ENCODE assay signal across 24 mouse cellular contexts in genomic region chr2:180508455-180509115, GRCm38 (mm10). TPM values are rescaled to one million over a fixed set of nuclear protein-coding genes. Genes with fewer than 3 reads are reported as not detected.
DNase-seq lines count a peak whose midpoint lies in the region; ATAC-seq and TF ChIP-seq lines count a peak whose summit lies in the region.
"Had no signal": no experiment of that assay in that cellular context is flagged by ENCODE, and none has a peak within 500 bp of the region (broad histone marks: within the 10 kb centered on the region; RNA-seq: fewer than 3 reads in every experiment).

No protein-coding gene starts in this region.

- TF ChIP-seq CTCF in hindbrain, postnatal 0 days (IDR thresholded peaks at IDR 0.05; ENCODE audit: low read depth) = no peak

- H3K27ac ChIP-seq in kidney, embryonic 15.5 days = peak overlapping the region; percentile 56
- H3K27ac ChIP-seq in midbrain, embryonic 12.5 days (replicated peaks) = 0 out of 2 replicates have a peak overlapping the region, but pooled peaks have one; percentile 16
- no peak overlapping the region for H3K27ac ChIP-seq in midbrain, embryonic 16.5 days (ENCODE audit: low read length)
- 0 out of 2 replicates have a peak overlapping the region, but pooled peaks have one; percentile 5 for H3K27ac ChIP-seq in midbrain, embryonic 14.5 days (replicated peaks; ENCODE audit: low read depth, low read length)
- no peak overlapping the region for H3K27ac ChIP-seq in hindbrain, postnatal 0 days
- H3K27ac ChIP-seq: embryonic facial prominence, embryonic 15.5 days; gastrocnemius, adult 2 months; hindbrain, embryonic 10.5 days; hindbrain, embryonic 14.5 days had no signal

- no peaks in the 10 kb centered on the region for H3K9me3 ChIP-seq in kidney, embryonic 15.5 days (replicated peaks)
- H3K9me3 ChIP-seq in midbrain, embryonic 12.5 days = no peaks in the 10 kb centered on the region
- H3K9me3 ChIP-seq in midbrain, embryonic 16.5 days (replicated peaks; ENCODE audit: control insufficient read depth, low read length, poor library complexity, severe bottlenecking) = no peaks in the 10 kb centered on the region
- no peaks in the 10 kb centered on the region for H3K9me3 ChIP-seq in midbrain, embryonic 14.5 days (ENCODE audit: control insufficient read depth, low read length)
- H3K9me3 ChIP-seq in hindbrain, postnatal 0 days (ENCODE audit: low read length) = no peaks in the 10 kb centered on the region
- H3K9me3 ChIP-seq: embryonic facial prominence, embryonic 15.5 days; heart, embryonic 12.5 days; hindbrain, embryonic 10.5 days had no signal

- no peaks in the 10 kb centered on the region for H3K36me3 ChIP-seq in kidney, embryonic 15.5 days
- no peaks in the 10 kb centered on the region for H3K36me3 ChIP-seq in midbrain, embryonic 12.5 days
- H3K36me3 ChIP-seq in midbrain, embryonic 16.5 days (ENCODE audit: control insufficient read depth, insufficient read depth, low read length) = no peaks in the 10 kb centered on the region
- no peaks in the 10 kb centered on the region for H3K36me3 ChIP-seq in midbrain, embryonic 14.5 days (ENCODE audit: control insufficient read depth, insufficient read depth, low read length)
- H3K36me3 ChIP-seq in hindbrain, postnatal 0 days (ENCODE audit: insufficient read depth, low read length) = no peaks in the 10 kb centered on the region
- H3K36me3 ChIP-seq: embryonic facial prominence, embryonic 15.5 days; heart, embryonic 12.5 days; hindbrain, embryonic 10.5 days had no signal

- no peak for ATAC-seq in kidney, embryonic 15.5 days (replicated peaks; ENCODE audit: low FRiP score)
- peak; percentile 45; the same call in 1 of the 2 replicates for ATAC-seq in midbrain, embryonic 12.5 days (ENCODE audit: low FRiP score, low read depth)
- no peak for ATAC-seq in midbrain, embryonic 16.5 days
- ATAC-seq in midbrain, embryonic 14.5 days (ENCODE audit: low FRiP score, low TSS enrichment) = no peak; the same call in 1 of the 2 replicates
- ATAC-seq in hindbrain, postnatal 0 days = no peak

- no peak overlapping the region for H3K4me2 ChIP-seq in kidney, embryonic 15.5 days
- H3K4me2 ChIP-seq in midbrain, embryonic 12.5 days (replicated peaks) = no peak overlapping the region; the same call in 1 of the 2 replicates
- no peak overlapping the region for H3K4me2 ChIP-seq in midbrain, embryonic 16.5 days (ENCODE audit: low read length)
- peak overlapping the region; percentile 8; the same call in 1 of the 2 replicates for H3K4me2 ChIP-seq in midbrain, embryonic 14.5 days (ENCODE audit: low read length)
- H3K4me2 ChIP-seq in hindbrain, postnatal 0 days (ENCODE audit: low read depth, low read length) = no peak overlapping the region
- H3K4me2 ChIP-seq: embryonic facial prominence, embryonic 15.5 days; heart, embryonic 12.5 days; hindbrain, embryonic 14.5 days had no signal

- no peaks in the 10 kb centered on the region; the same call in 1 of the 2 replicates for H3K27me3 ChIP-seq in kidney, embryonic 15.5 days
- peaks cover 86% of the 10 kb centered on the region for H3K27me3 ChIP-seq in midbrain, embryonic 12.5 days
- H3K27me3 ChIP-seq in midbrain, embryonic 16.5 days (ENCODE audit: control insufficient read depth, insufficient read depth, low read depth, low read length) = peaks cover 20% of the 10 kb centered on the region
- peaks cover 29% of the 10 kb centered on the region; the same call in 1 of the 2 replicates for H3K27me3 ChIP-seq in midbrain, embryonic 14.5 days (ENCODE audit: control insufficient read depth, insufficient read depth, low read length)
- no peaks in the 10 kb centered on the region for H3K27me3 ChIP-seq in hindbrain, postnatal 0 days (ENCODE audit: insufficient read depth, low read length)

- H3K4me1 ChIP-seq in kidney, embryonic 15.5 days = peaks cover 59% of the 10 kb centered on the region
- peaks cover 22% of the 10 kb centered on the region for H3K4me1 ChIP-seq in midbrain, embryonic 12.5 days
- H3K4me1 ChIP-seq in midbrain, embryonic 16.5 days (ENCODE audit: control insufficient read depth, insufficient read depth, low read length) = peaks cover 12% of the 10 kb centered on the region
- peaks cover 12% of the 10 kb centered on the region for H3K4me1 ChIP-seq in midbrain, embryonic 14.5 days (ENCODE audit: control insufficient read depth, insufficient read depth, low read length)
- peaks cover 8% of the 10 kb centered on the region; the same call in 1 of the 2 replicates for H3K4me1 ChIP-seq in hindbrain, postnatal 0 days (ENCODE audit: insufficient read depth, low read length)

- no peak for DNase-seq in kidney, postnatal 14 days
- peak; percentile 72 for DNase-seq in midbrain, embryonic 14.5 days
- no peak for DNase-seq in hindbrain, postnatal 0 days (ENCODE audit: low spot score)
- no peak for DNase-seq in layer of hippocampus, postnatal 10 days (ENCODE audit: low spot score in 2 of 2)
- DNase-seq: adrenal gland, adult 8-10 months; adrenal gland, postnatal 36 days; cerebellum, adult 11 months; cerebellum, adult 8-10 months; cerebellum, postnatal 14 days; embryo, embryonic 11 days; gastrocnemius, adult 2 months; gastrocnemius, postnatal 25 days had no signal

- no peak overlapping the region for H3K9ac ChIP-seq in kidney, embryonic 15.5 days
- H3K9ac ChIP-seq in midbrain, embryonic 12.5 days (replicated peaks) = no peak overlapping the region
- H3K9ac ChIP-seq in midbrain, embryonic 16.5 days (ENCODE audit: low read depth, low read length) = no peak overlapping the region
- H3K9ac ChIP-seq in midbrain, embryonic 14.5 days (replicated peaks; ENCODE audit: low read length) = no peak overlapping the region
- no peak overlapping the region for H3K9ac ChIP-seq in hindbrain, postnatal 0 days (replicated peaks; ENCODE audit: low read length)
- H3K9ac ChIP-seq: embryonic facial prominence, embryonic 15.5 days; heart, embryonic 12.5 days; hindbrain, embryonic 14.5 days had no signal

- WGBS in kidney, embryonic 15.5 days = 77% methylated on average over 14 of the region's 14 CpGs
- 26% methylated on average over 14 of the region's 14 CpGs for WGBS in midbrain, embryonic 12.5 days
- WGBS in midbrain, embryonic 16.5 days = 25% methylated on average over 14 of the region's 14 CpGs
- WGBS in midbrain, embryonic 14.5 days = 26% methylated on average over 14 of the region's 14 CpGs
- 62% methylated on average over 14 of the region's 14 CpGs for WGBS in hindbrain, postnatal 0 days

- no peak overlapping the region for H3K4me3 ChIP-seq in kidney, embryonic 15.5 days (replicated peaks)
- no peak overlapping the region for H3K4me3 ChIP-seq in midbrain, embryonic 12.5 days
- no peak overlapping the region for H3K4me3 ChIP-seq in midbrain, embryonic 16.5 days (ENCODE audit: low read depth, low read length)
- H3K4me3 ChIP-seq in midbrain, embryonic 14.5 days (replicated peaks; ENCODE audit: low read depth, low read length) = no peak overlapping the region
- H3K4me3 ChIP-seq in hindbrain, postnatal 0 days (ENCODE audit: low read length) = no peak overlapping the region
- H3K4me3 ChIP-seq: embryonic facial prominence, embryonic 15.5 days; erythroblast, embryonic 14.5 days; gastrocnemius, adult 2 months; heart, embryonic 12.5 days; hindbrain, embryonic 10.5 days had no signal

RNA-seq across cellular contexts. Expression of gene Ntsr1, which starts 8.8 kb away (rescaled TPM):
- 8.6 and 9.7 TPM in 2 replicates for polyA plus RNA-seq in kidney, embryonic 15.5 days (2015; fragmentation: Nextera tagmentation; extraction: Ambion mirVana)
- polyA plus RNA-seq in midbrain, embryonic 12.5 days (2016; fragmentation: Nextera tagmentation; extraction: Ambion mirVana) = 0.15 and 0.29 TPM in 2 replicates
- 2.7 and 3.3 TPM in 2 replicates for polyA plus RNA-seq in midbrain, embryonic 16.5 days (2015; fragmentation: Nextera tagmentation; extraction: Ambion mirVana)
- 0.89 and 1.3 TPM in 2 replicates for polyA plus RNA-seq in midbrain, embryonic 14.5 days (2014; fragmentation: Nextera tagmentation; extraction: Ambion mirVana)
- total RNA-seq in hindbrain, postnatal 0 days (2014; rRNA removed) = 9.0 and 11.1 TPM in 2 replicates
- 2.8 and 2.9 TPM in 2 replicates for polyA plus RNA-seq in hindbrain, postnatal 0 days (2015; fragmentation: Nextera tagmentation; extraction: Ambion mirVana)
- 10 to 100 TPM; 16.2 to 16.9 TPM for total RNA-seq in layer of hippocampus, postnatal 10 days (2021)
- total RNA-seq: adrenal gland, adult 8-10 months; adrenal gland, postnatal 36 days; common myeloid progenitor, adult 5-6 weeks; gastrocnemius, adult 2 months; gastrocnemius, postnatal 25 days; granulocyte monocyte progenitor cell, adult 5-6 weeks; heart, adult 8-10 months; heart, postnatal 25 days had no signal
- polyA plus RNA-seq: erythroblast, embryonic 14.5 days had no signal

RNA-seq across cellular contexts. Expression of gene Slco4a1, which starts 52.5 kb away (rescaled TPM):
- 2.2 and 2.3 TPM in 2 replicates for polyA plus RNA-seq in kidney, embryonic 15.5 days (2015; fragmentation: Nextera tagmentation; extraction: Ambion mirVana)
- polyA plus RNA-seq in midbrain, embryonic 12.5 days (2016; fragmentation: Nextera tagmentation; extraction: Ambion mirVana) = 3.5 and 4.1 TPM in 2 replicates
- 1.7 and 2.4 TPM in 2 replicates for polyA plus RNA-seq in midbrain, embryonic 16.5 days (2015; fragmentation: Nextera tagmentation; extraction: Ambion mirVana)
- 1.0 and 1.1 TPM in 2 replicates for polyA plus RNA-seq in midbrain, embryonic 14.5 days (2014; fragmentation: Nextera tagmentation; extraction: Ambion mirVana)
- 4.0 and 5.4 TPM in 2 replicates for total RNA-seq in hindbrain, postnatal 0 days (2014; rRNA removed)
- polyA plus RNA-seq in hindbrain, postnatal 0 days (2015; fragmentation: Nextera tagmentation; extraction: Ambion mirVana) = 2.0 and 2.9 TPM in 2 replicates
- total RNA-seq in layer of hippocampus, postnatal 10 days (2021) = 1 to 10 TPM; 1.5 to 2.6 TPM
- total RNA-seq: gastrocnemius, postnatal 25 days; heart, postnatal 25 days had no signal

Comparison
In these comparisons a context has a peak if more than half of its experiments do, and no peak if none do; other contexts are left out.
1. H3K27ac ChIP-seq: peak in kidney, embryonic 15.5 days (single experiment), midbrain, embryonic 12.5 days (single experiment) and midbrain, embryonic 14.5 days (single experiment); none in midbrain, embryonic 16.5 days (single experiment) and hindbrain, postnatal 0 days (single experiment).